Mouse (Mus musculus): ENCODE measurements around the gene Tcf7l1. TPM values are rescaled to one million over a fixed set of nuclear protein-coding genes. Genes with fewer than 3 reads are reported as not detected.

Tcf7l1 gene
- polyA plus RNA-seq, 2 experiments = 3.1 TPM

DNA sequence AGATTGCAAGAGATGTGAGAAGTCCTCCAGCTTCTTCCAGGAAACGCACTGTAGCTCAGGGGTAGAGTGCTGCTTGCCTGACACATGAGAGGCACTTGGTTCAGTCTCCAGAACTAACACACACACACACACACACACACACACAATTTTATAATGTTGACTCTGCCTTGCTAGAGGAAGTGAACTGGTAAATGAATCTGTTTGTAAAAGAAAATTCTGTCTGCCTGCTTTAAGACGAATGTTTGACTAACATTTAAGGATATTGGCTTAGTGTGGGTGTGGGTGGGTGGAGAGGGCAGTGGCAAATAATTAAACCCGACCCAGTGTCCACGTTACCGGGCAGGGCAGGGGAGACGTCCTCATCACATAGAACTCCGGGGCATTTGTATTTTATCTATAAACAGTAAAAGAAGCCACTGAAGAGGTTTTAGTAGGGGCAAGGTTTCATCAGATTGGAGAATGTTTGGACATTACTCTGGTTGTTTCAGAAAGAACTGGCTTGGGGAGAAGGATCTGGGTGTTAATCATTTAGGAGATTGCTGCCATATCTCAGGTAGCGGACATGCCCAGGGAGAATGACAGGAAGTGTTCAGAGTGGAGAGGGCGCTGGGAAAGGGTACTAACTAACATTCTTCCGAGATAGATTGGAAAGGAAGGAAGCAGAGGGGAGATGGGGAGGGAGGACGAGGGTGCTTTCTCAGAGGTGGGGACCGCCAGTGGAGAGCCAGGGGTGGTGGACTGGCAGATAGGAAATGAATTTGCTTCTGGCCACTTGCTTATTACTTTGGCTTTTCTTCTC is 169.1 kb downstream of the Tcf7l1 start:
- TF ChIP-seq CTCF (IDR thresholded peaks at IDR 0.05; ENCODE audit: low read depth) (no peak), EP300 (IDR thresholded peaks at IDR 0.05; ENCODE audit: low read depth) (no peak)
- DNase-seq (ENCODE audit: low read depth in 3 of 3, low spot score in 3 of 3) (no peak), ATAC-seq (ENCODE audit: insufficient read depth) (no peak)
- H3K36me3 ChIP-seq (replicated peaks; ENCODE audit: control insufficient read depth, insufficient read depth, low read depth) = no peaks in the 10 kb centered on the region; the same call in 1 of the 2 replicates
- peak overlapping the region; percentile 25; the same call in 1 of the 2 replicates for H3K27ac ChIP-seq
- 10% methylated on average over 12 of the region's 12 CpGs for WGBS (ENCODE audit: insufficient replicate concordance)
- H3K4me1 ChIP-seq (replicated peaks; ENCODE audit: control insufficient read depth in 2 of 2, insufficient read depth in 2 of 2, low read length in 1 of 2) = peaks cover 10 to 27% of the 10 kb centered on the region in 2 experiments
- H3K9ac ChIP-seq (replicated peaks) = no peak overlapping the region
- H3K4me3 ChIP-seq (ENCODE audit: insufficient read depth in 1 of 2, low read depth in 2 of 2, low read length in 2 of 2) = no peak overlapping the region
- H3K9me3 ChIP-seq (ENCODE audit: control insufficient read depth, low read length) = no peaks in the 10 kb centered on the region
- peak overlapping the region; percentile 33 for H3K4me2 ChIP-seq (ENCODE audit: low read depth)
- H3K27me3 ChIP-seq (ENCODE audit: control insufficient read depth, insufficient read depth, low read length) = no peaks in the 10 kb centered on the region

DNA sequence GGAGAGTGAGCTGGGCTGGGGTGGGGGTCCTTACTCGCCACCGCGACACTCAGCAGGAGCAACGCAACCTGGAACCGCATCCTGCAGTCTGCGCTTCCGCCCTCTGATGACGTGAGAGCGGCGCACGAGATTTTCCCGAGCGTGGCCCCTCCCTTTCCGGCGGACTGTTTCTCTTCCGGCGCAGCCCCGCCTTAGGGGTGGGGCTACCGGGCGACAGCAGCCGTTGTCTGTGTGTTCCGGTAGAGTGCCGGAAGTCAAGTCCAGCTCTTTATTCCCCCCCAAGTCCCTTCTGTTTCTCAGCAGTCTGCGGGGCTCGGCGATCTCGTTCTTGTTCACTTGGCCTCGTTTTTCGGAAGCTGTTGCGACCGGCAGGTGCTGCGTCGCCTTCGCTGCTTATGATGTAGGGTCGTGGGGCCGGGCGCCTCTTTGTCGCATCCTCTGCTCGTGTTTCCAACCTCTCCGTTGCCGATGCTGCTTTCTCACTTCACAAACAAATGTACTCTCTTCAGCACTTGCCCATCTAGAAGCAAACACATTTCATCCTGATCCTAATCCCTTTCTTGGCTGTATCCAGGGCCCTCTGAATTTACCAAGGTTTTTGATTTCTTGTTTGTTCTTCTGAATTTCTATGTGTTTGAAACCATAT is 172.3 kb downstream of the Tcf7l1 start, which contains the start of gene Tgoln1:
Tgoln1 (minus strand) TSS at position 358 of the 646 bp plus-strand sequence.
- H3K4me2 ChIP-seq (ENCODE audit: low read depth) = peak within 1 kb of the TSS; percentile 90
- peak within 1 kb of the TSS; percentile 82 for H3K27ac ChIP-seq
- peaks cover 17 to 32% of the 10 kb centered on the region in 2 experiments for H3K4me1 ChIP-seq (replicated peaks; ENCODE audit: control insufficient read depth in 2 of 2, insufficient read depth in 2 of 2, low read length in 1 of 2)
- no peaks in the 10 kb centered on the region for H3K9me3 ChIP-seq (ENCODE audit: control insufficient read depth, low read length)
- TF ChIP-seq EP300 (IDR thresholded peaks at IDR 0.05; ENCODE audit: low read depth) = no peak
- no peak for TF ChIP-seq CTCF (IDR thresholded peaks at IDR 0.05; ENCODE audit: low read depth)
- H3K36me3 ChIP-seq (replicated peaks; ENCODE audit: control insufficient read depth, insufficient read depth, low read depth) = peaks cover 11% of the 10 kb centered on the region
- H3K4me3 ChIP-seq (ENCODE audit: insufficient read depth in 1 of 2, low read depth in 2 of 2, low read length in 2 of 2) = peak within 1 kb of the TSS; percentile 96 to 97
- WGBS (ENCODE audit: insufficient replicate concordance) = under 1% methylated on average over 40 of the region's 41 CpGs
- peak; percentile 95 for ATAC-seq (ENCODE audit: insufficient read depth)
- peak; percentile 88 to 90 (median 90) for DNase-seq (ENCODE audit: low read depth in 3 of 3, low spot score in 3 of 3)
- H3K9ac ChIP-seq (replicated peaks) = peak within 1 kb of the TSS; percentile 93
- H3K27me3 ChIP-seq (ENCODE audit: control insufficient read depth, insufficient read depth, low read length) = no peaks in the 10 kb centered on the region

DNA sequence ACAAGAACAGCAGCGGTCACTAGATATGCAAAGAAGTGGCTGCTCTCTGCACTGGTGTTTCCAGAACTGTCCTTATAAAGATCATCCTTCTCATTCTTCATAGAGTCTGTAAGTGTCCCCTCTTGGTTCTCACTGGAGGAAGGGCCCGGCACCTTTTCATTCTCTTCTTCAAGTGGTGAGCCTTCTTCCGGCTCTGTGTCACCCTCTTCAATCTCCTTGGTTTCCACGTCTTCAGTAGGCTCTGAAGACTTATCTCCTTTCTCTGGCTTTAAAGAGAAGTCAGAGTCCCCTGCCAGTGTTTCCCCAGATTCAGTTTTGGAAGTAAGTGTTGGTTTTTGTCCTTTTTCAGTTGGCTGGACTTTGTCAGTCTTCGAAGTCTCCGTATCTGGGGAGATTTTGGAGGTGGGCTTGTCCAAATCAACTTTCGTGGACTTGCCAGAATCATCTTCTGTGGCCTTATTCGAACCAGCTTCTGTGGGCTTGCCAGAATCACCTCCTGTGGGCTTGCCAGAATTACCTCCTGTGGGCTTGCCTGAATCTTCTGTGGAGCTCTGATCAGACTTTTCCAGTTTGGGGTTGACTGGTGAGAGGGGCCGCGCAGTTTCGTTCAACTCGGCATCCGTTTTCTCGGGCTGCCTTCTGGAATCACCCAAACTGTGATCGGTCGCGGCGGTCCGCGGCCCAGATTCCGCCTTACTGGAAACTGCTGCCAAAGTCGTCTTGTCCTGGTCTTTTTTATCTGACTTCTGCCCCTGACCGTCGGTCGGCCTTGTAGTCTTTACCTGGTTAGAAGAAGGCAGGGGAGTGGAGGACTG is 173.3 kb downstream of the Tcf7l1 start:
- DNase-seq (ENCODE audit: low read depth in 3 of 3, low spot score in 3 of 3) (no peak), ATAC-seq (ENCODE audit: insufficient read depth) (peak; percentile 9; the same call in 1 of the 2 replicates)
- H3K36me3 ChIP-seq (replicated peaks; ENCODE audit: control insufficient read depth, insufficient read depth, low read depth) = peaks cover 19% of the 10 kb centered on the region
- no peak for TF ChIP-seq CTCF (IDR thresholded peaks at IDR 0.05; ENCODE audit: low read depth)
- no peak for TF ChIP-seq EP300 (IDR thresholded peaks at IDR 0.05; ENCODE audit: low read depth)
- WGBS (ENCODE audit: insufficient replicate concordance) = 12% methylated on average over 25 of the region's 25 CpGs
- peak overlapping the region; percentile 90 for H3K4me2 ChIP-seq (ENCODE audit: low read depth)
- H3K9me3 ChIP-seq (ENCODE audit: control insufficient read depth, low read length) = no peaks in the 10 kb centered on the region
- H3K4me1 ChIP-seq (replicated peaks; ENCODE audit: control insufficient read depth in 2 of 2, insufficient read depth in 2 of 2, low read length in 1 of 2) = peaks cover 17 to 27% of the 10 kb centered on the region in 2 experiments
- peak overlapping the region; percentile 96 to 97 for H3K4me3 ChIP-seq (ENCODE audit: insufficient read depth in 1 of 2, low read depth in 2 of 2, low read length in 2 of 2)
- H3K27me3 ChIP-seq (ENCODE audit: control insufficient read depth, insufficient read depth, low read length) = no peaks in the 10 kb centered on the region
- H3K27ac ChIP-seq = peak overlapping the region; percentile 20; the same call in 1 of the 2 replicates
- H3K9ac ChIP-seq (replicated peaks) = peak overlapping the region; percentile 93

DNA sequence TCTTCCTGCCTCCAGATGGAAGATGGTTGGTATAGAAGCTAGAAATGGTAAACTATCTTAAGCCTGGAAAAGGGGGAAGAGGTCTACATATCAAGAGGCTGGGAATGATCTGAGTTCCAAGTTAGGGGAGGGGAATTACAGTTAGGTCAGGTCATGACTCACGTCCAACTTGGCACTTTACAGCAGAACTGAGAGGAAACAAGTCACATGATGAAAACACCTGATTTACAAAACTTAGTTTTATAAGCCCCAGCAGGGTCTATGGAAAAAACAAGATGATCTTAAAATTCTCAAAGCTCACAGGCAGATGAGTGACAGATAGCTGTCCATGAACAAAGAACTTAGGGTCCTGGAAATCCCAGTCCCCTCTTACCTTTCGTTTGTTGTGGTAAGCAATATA is 173.9 kb downstream of the Tcf7l1 start:
- Histone ChIP-seq H3K27me3 (ENCODE audit: control insufficient read depth, insufficient read depth, low read length) (no peaks in the 10 kb centered on the region), H3K9ac (replicated peaks) (peak overlapping the region; percentile 93), H3K4me3 (ENCODE audit: insufficient read depth in 1 of 2, low read depth in 2 of 2, low read length in 2 of 2) (peak overlapping the region; percentile 96 to 97), H3K4me1 (replicated peaks; ENCODE audit: control insufficient read depth in 2 of 2, insufficient read depth in 2 of 2, low read length in 1 of 2) (peaks cover 17 to 25% of the 10 kb centered on the region in 2 experiments), H3K4me2 (ENCODE audit: low read depth) (peak overlapping the region; percentile 90), H3K9me3 (ENCODE audit: control insufficient read depth, low read length) (no peaks in the 10 kb centered on the region), H3K27ac (no peak overlapping the region), H3K36me3 (replicated peaks; ENCODE audit: control insufficient read depth, insufficient read depth, low read depth) (peaks cover 22% of the 10 kb centered on the region)
- ATAC-seq (ENCODE audit: insufficient read depth) = no peak
- DNase-seq (ENCODE audit: low read depth in 3 of 3, low spot score in 3 of 3) = no peak
- 20% methylated on average over 2 of the region's 2 CpGs for WGBS (ENCODE audit: insufficient replicate concordance)
- TF ChIP-seq EP300 (IDR thresholded peaks at IDR 0.05; ENCODE audit: low read depth) (no peak), CTCF (IDR thresholded peaks at IDR 0.05; ENCODE audit: low read depth) (no peak)
